ENCODE assay signal across 8 mouse cellular contexts in genomic region chr8:47016268-47016946, GRCm38 (mm10). TPM values are rescaled to one million over a fixed set of nuclear protein-coding genes. Genes with fewer than 3 reads are reported as not detected.
DNase-seq lines count a peak whose midpoint lies in the region; ATAC-seq and TF ChIP-seq lines count a peak whose summit lies in the region.

No protein-coding gene starts in this region.

- no peaks in the 10 kb centered on the region for H3K36me3 ChIP-seq in intestine, postnatal 0 days (ENCODE audit: control insufficient read depth, insufficient read depth)
- H3K36me3 ChIP-seq in midbrain, embryonic 16.5 days (ENCODE audit: control insufficient read depth, insufficient read depth, low read length) = no peaks in the 10 kb centered on the region
- no peaks in the 10 kb centered on the region for H3K36me3 ChIP-seq in splenic B cell, adult 2 months (ENCODE audit: control insufficient read depth, insufficient read depth, low read length, poor library complexity, severe bottlenecking)

- peak; percentile 98 for TF ChIP-seq CTCF in intestine, postnatal 0 days (IDR thresholded peaks at IDR 0.05; ENCODE audit: low read depth)

- 43% methylated on average over 13 of the region's 13 CpGs for whole genome bisulfite sequencing in intestine, postnatal 0 days
- 37% methylated on average over 13 of the region's 13 CpGs for WGBS in midbrain, embryonic 16.5 days

- no peaks in the 10 kb centered on the region for H3K9me3 ChIP-seq in intestine, postnatal 0 days (ENCODE audit: control insufficient read depth)
- H3K9me3 ChIP-seq in midbrain, embryonic 16.5 days (replicated peaks; ENCODE audit: control insufficient read depth, low read length, poor library complexity, severe bottlenecking) = no peaks in the 10 kb centered on the region

- no peak overlapping the region for H3K4me3 ChIP-seq in intestine, postnatal 0 days (ENCODE audit: low read depth, low read length)
- H3K4me3 ChIP-seq in midbrain, embryonic 16.5 days (ENCODE audit: low read depth, low read length) = no peak overlapping the region

- DNase-seq in 416B (ENCODE audit: low read depth) = peak; percentile 65
- peak; percentile 58 to 92 for DNase-seq in adrenal gland, adult (ENCODE audit: inconsistent age in 2 of 2, low spot score in 1 of 2)
- DNase-seq in embryo, embryonic 10 days (ENCODE audit: low spot score) = peak; percentile 91
- DNase-seq in gastrocnemius, postnatal 10 days = peak; percentile 58
- DNase-seq in left cerebral cortex, postnatal 36 days (ENCODE audit: low spot score in 2 of 2) = peak; percentile 66 to 75
- peak; percentile 86 for DNase-seq in splenic B cell, adult 2 months (ENCODE audit: low read depth, low spot score)

- H3K27me3 ChIP-seq in intestine, postnatal 0 days (replicated peaks; ENCODE audit: control insufficient read depth, insufficient read depth, low read length) = no peaks in the 10 kb centered on the region; the same call in 1 of the 2 replicates
- H3K27me3 ChIP-seq in midbrain, embryonic 16.5 days (ENCODE audit: control insufficient read depth, insufficient read depth, low read depth, low read length) = no peaks in the 10 kb centered on the region
- H3K27me3 ChIP-seq in splenic B cell, adult 2 months (ENCODE audit: control insufficient read depth, insufficient read depth, low read length, poor library complexity, severe bottlenecking) = no peaks in the 10 kb centered on the region

- H3K9ac ChIP-seq in intestine, postnatal 0 days (ENCODE audit: low read depth, low read length) = no peak overlapping the region
- no peak overlapping the region for H3K9ac ChIP-seq in midbrain, embryonic 16.5 days (ENCODE audit: low read depth, low read length)

- ATAC-seq in intestine, postnatal 0 days = 0 out of 2 replicates have a peak, but pooled peaks have one; percentile 41
- ATAC-seq in midbrain, embryonic 16.5 days = peak; percentile 91

- intact Hi-C loops in left cerebral cortex, postnatal 36 days (cut with DNase I) = loop anchor here (1.0 kb wide), 1 partner anchor 354 kb away; no protein-coding TSS in a partner anchor

- no peak overlapping the region for H3K4me2 ChIP-seq in intestine, postnatal 0 days (replicated peaks; ENCODE audit: low read depth)
- H3K4me2 ChIP-seq in midbrain, embryonic 16.5 days (ENCODE audit: low read length) = no peak overlapping the region

- H3K27ac ChIP-seq in intestine, postnatal 0 days (ENCODE audit: low read depth, low read length) = no peak overlapping the region
- no peak overlapping the region for H3K27ac ChIP-seq in midbrain, embryonic 16.5 days (ENCODE audit: low read length)

- no peaks in the 10 kb centered on the region for H3K4me1 ChIP-seq in intestine, postnatal 0 days (replicated peaks; ENCODE audit: control insufficient read depth, insufficient read depth, low read length)
- H3K4me1 ChIP-seq in midbrain, embryonic 16.5 days (ENCODE audit: control insufficient read depth, insufficient read depth, low read length) = no peaks in the 10 kb centered on the region

RNA-seq across cellular contexts. Expression of gene Enpp6, which starts 29.7 kb away (rescaled TPM):
- total RNA-seq in gastrocnemius, postnatal 10 days (2021) = 1 to 10 TPM in 1 of 2 experiments, under 1 TPM in 1; 0.70 to 2.7 TPM
- 0.20 and 0.37 TPM in 2 replicates for polyA plus RNA-seq in intestine, postnatal 0 days (2015; fragmentation: Nextera tagmentation; extraction: Ambion mirVana)
- total RNA-seq in left cerebral cortex, postnatal 36 days (2021) = 1 to 10 TPM; 7.3 to 8.6 TPM
- polyA plus RNA-seq in midbrain, embryonic 16.5 days (2015; fragmentation: Nextera tagmentation; extraction: Ambion mirVana) = 0.06 and 0.31 TPM in 2 replicates
